ENCODE assay signal across 20 mouse cellular contexts in genomic region chr9:110988078-110988477, GRCm38 (mm10). TPM values are rescaled to one million over a fixed set of nuclear protein-coding genes. Genes with fewer than 3 reads are reported as not detected.
"Had no signal": no experiment of that assay in that cellular context is flagged by ENCODE, and none has a peak within 500 bp of the region (broad histone marks: within the 10 kb centered on the region; RNA-seq: fewer than 3 reads in every experiment).

No protein-coding gene starts in this region.

- H3K27me3 ChIP-seq: kidney, embryonic 15.5 days; limb, embryonic 13.5 days; neural tube, embryonic 15.5 days had no signal

- DNase-seq: kidney, adult 2 months; kidney, postnatal 14 days; left cerebral cortex, postnatal 4 days; lung, adult 2 months; lung, postnatal 4 days; midbrain, embryonic 14.5 days; right cerebral cortex, adult 18-20 months; right cerebral cortex, postnatal 25 days; thymus, postnatal 36 days had no signal

- H3K9ac ChIP-seq: kidney, embryonic 15.5 days; limb, embryonic 13.5 days; neural tube, embryonic 15.5 days had no signal

- H3K36me3 ChIP-seq: kidney, embryonic 15.5 days; limb, embryonic 13.5 days; midbrain, embryonic 10.5 days; neural tube, embryonic 15.5 days had no signal

- H3K4me1 ChIP-seq: kidney, embryonic 15.5 days; limb, embryonic 13.5 days; midbrain, embryonic 10.5 days; neural tube, embryonic 15.5 days had no signal

- H3K4me3 ChIP-seq: kidney, embryonic 15.5 days; limb, embryonic 13.5 days; midbrain, embryonic 10.5 days; myocyte; neural tube, embryonic 15.5 days had no signal

- H3K9me3 ChIP-seq: kidney, embryonic 15.5 days; limb, embryonic 13.5 days; midbrain, embryonic 10.5 days; neural tube, embryonic 15.5 days had no signal

- H3K27ac ChIP-seq: kidney, embryonic 15.5 days; limb, embryonic 13.5 days; midbrain, embryonic 10.5 days; neural tube, embryonic 15.5 days had no signal

- H3K4me2 ChIP-seq: kidney, embryonic 15.5 days; limb, embryonic 13.5 days; neural tube, embryonic 15.5 days had no signal

- ATAC-seq: intestine, embryonic 16.5 days; lung, postnatal 0 days had no signal

RNA-seq across cellular contexts. Expression of gene Rtp3, which starts 2.3 kb away (rescaled TPM):
- total RNA-seq: megakaryocyte, adult 5-6 weeks had no signal
- polyA plus RNA-seq: limb, embryonic 13.5 days; midbrain, embryonic 10.5 days; midbrain, embryonic 14.5 days; myocyte; neural tube, embryonic 11.5 days had no signal

RNA-seq across cellular contexts. Expression of gene Ltf, which starts 31.0 kb away (rescaled TPM):
- polyA plus RNA-seq: midbrain, embryonic 10.5 days; myocyte; neural tube, embryonic 11.5 days had no signal

RNA-seq across cellular contexts. Expression of gene Lrrc2, which starts 36.7 kb away (rescaled TPM):
- polyA plus RNA-seq: limb, embryonic 13.5 days; small intestine, adult 2 months had no signal

RNA-seq across cellular contexts. Expression of gene Tdgf1, which starts 42.1 kb away (rescaled TPM):
- total RNA-seq: megakaryocyte, adult 5-6 weeks had no signal
- polyA plus RNA-seq: intestine, embryonic 16.5 days; kidney, adult 2 months; kidney, embryonic 15.5 days; midbrain, embryonic 14.5 days; myocyte; neural tube, embryonic 11.5 days; small intestine, adult 2 months; stomach, embryonic 16.5 days had no signal
